Mouse (Mus musculus): ENCODE results near the gene Sik2. TPM values are rescaled to one million over a fixed set of nuclear protein-coding genes. Genes with fewer than 3 reads are reported as not detected.

Sik2 gene
- total and polyA plus RNA-seq, 3 experiments, result 7.5 to 12.1 TPM; not detected in 1

DNA sequence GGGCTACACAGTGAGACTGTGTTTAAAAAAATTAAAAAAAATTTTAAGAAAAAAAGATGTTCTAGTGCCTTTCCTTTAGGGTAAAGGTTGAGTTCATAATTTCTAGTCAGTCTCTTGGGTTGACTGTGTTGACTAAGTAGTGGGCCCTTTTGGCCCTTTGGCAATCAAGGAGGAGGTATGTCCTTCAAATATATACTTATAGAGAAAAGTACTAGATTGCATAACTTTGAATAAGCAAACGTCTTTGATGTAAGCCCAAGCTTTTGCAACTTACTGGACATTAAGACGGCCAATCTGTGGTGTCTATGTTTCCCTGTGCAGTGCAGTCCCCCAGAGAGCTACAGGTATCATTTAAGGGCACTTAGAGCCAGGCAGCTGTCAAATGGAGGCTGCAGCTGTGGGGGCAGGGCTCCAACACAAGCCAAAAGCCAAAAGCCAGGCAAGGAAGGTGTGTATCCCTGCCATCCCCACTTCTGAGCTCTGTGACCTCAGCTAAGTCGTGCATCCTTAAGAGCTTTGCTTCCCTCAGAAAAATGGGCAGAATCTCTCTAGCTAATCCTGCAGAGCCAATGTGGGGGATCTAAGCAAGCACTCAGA is 118.3 kb downstream of the Sik2 start:
- no peaks in the 10 kb centered on the region for H3K4me1 ChIP-seq (ENCODE audit: control insufficient read depth in 1 of 2, insufficient read depth in 2 of 2, low read length in 2 of 2)
- H3K27me3 ChIP-seq (ENCODE audit: control insufficient read depth in 1 of 2, insufficient read depth in 2 of 2, low read length in 2 of 2), result no peaks in the 10 kb centered on the region
- no peak overlapping the region for H3K4me3 ChIP-seq (ENCODE audit: control insufficient read depth in 1 of 2, insufficient read depth in 1 of 2, low read depth in 2 of 2, low read length in 2 of 2)
- H3K79me2 ChIP-seq (ENCODE audit: control insufficient read depth, insufficient read depth, low read length, poor library complexity), result no peaks in the 10 kb centered on the region
- peaks cover 0 to 4% of the 10 kb centered on the region in 2 experiments; a peak in 2 of 4 replicates for H3K36me3 ChIP-seq (ENCODE audit: control insufficient read depth in 1 of 2, insufficient read depth in 2 of 2, low read length in 2 of 2)
- no peak for TF ChIP-seq RCOR1 (IDR thresholded peaks at IDR 0.05; ENCODE audit: low read depth, low read length)
- no peak for TF ChIP-seq POLR2AphosphoS5 (IDR thresholded peaks at IDR 0.05; ENCODE audit: borderline replicate concordance, low read depth, low read length)
- TF ChIP-seq ZMIZ1 (IDR thresholded peaks at IDR 0.05; ENCODE audit: low read depth, low read length), result no peak
- no peak for TF ChIP-seq RAD21 (IDR thresholded peaks at IDR 0.05; ENCODE audit: low read depth, low read length)
- TF ChIP-seq GATA1 (IDR thresholded peaks at IDR 0.05; ENCODE audit: low read depth, low read length), result no peak
- TF ChIP-seq SMC3 (IDR thresholded peaks at IDR 0.05; ENCODE audit: low read depth, low read length), result no peak
- no peak for TF ChIP-seq TCF12 (IDR thresholded peaks at IDR 0.05; ENCODE audit: low read depth, low read length)
- no peaks in the 10 kb centered on the region for H3K9me3 ChIP-seq (replicated peaks; ENCODE audit: insufficient read depth, low read length)
- no peak overlapping the region for H3K9ac ChIP-seq (ENCODE audit: control insufficient read depth, low read depth, low read length, poor library complexity, severe bottlenecking)
- DNase-seq (ENCODE audit: low read depth, low spot score), result no peak
- no peak overlapping the region for H3K27ac ChIP-seq (ENCODE audit: control insufficient read depth, low read depth, low read length)

DNA sequence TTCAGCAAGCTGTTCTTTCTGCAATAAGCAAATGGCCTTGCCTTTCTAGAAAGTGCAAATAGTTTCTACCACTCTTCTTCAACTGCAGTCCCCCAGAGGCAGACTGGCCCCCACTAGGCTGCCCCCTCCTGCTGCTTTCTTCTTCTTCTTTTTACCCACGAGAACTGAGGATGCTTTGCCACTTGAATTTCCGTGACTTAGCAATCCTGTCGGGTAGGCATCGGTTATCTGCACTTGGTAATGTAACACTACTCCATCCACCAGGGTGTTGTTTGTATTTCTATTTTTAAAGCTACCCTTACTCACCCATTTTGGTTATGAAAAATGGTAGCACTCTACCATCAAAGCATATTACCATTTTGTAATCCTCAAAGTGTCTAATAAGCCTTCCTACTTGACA is 118.9 kb downstream of the Sik2 start:
- TF ChIP-seq POLR2AphosphoS5 (IDR thresholded peaks at IDR 0.05; ENCODE audit: borderline replicate concordance, low read depth, low read length), result no peak
- TF ChIP-seq MXI1 (IDR thresholded peaks at IDR 0.05; ENCODE audit: low read depth, low read length), result no peak
- no peak for TF ChIP-seq MYB (IDR thresholded peaks at IDR 0.05; ENCODE audit: low read depth, low read length)
- TF ChIP-seq UBTF (IDR thresholded peaks at IDR 0.05; ENCODE audit: borderline replicate concordance, insufficient read depth, low read depth, low read length), result no peak
- no peak for TF ChIP-seq SIN3A (IDR thresholded peaks at IDR 0.05; ENCODE audit: low read length)
- no peak for TF ChIP-seq EP300 (IDR thresholded peaks at IDR 0.05; ENCODE audit: low read depth in 1 of 2, low read length in 2 of 2)
- no peak for TF ChIP-seq MAX (IDR thresholded peaks at IDR 0.05; ENCODE audit: low read length)
- TF ChIP-seq CTCF (IDR thresholded peaks at IDR 0.05 in 2 of 3, conservative IDR thresholded peaks at IDR 0.05 in 1 of 3; ENCODE audit: control insufficient read depth in 1 of 3, insufficient read depth in 1 of 3, low read depth in 2 of 3, low read length in 3 of 3, poor library complexity in 1 of 3, severe bottlenecking in 1 of 3), result no peak
- no peak for TF ChIP-seq USF2 (IDR thresholded peaks at IDR 0.05; ENCODE audit: borderline replicate concordance in 1 of 2, insufficient read depth in 1 of 2, low read depth in 1 of 2, low read length in 2 of 2)
- no peak for TF ChIP-seq POLR2A (IDR thresholded peaks at IDR 0.05; ENCODE audit: control insufficient read depth in 1 of 2, insufficient read depth in 1 of 2, low read depth in 1 of 2, low read length in 2 of 2, poor library complexity in 1 of 2)
- Histone ChIP-seq H3K4me1 (ENCODE audit: control insufficient read depth in 1 of 2, insufficient read depth in 2 of 2, low read length in 2 of 2) (no peaks in the 10 kb centered on the region), H3K79me2 (ENCODE audit: control insufficient read depth, insufficient read depth, low read length, poor library complexity) (no peaks in the 10 kb centered on the region), H3K4me3 (ENCODE audit: control insufficient read depth in 1 of 2, insufficient read depth in 1 of 2, low read depth in 2 of 2, low read length in 2 of 2) (no peak overlapping the region), H3K27me3 (ENCODE audit: control insufficient read depth in 1 of 2, insufficient read depth in 2 of 2, low read length in 2 of 2) (no peaks in the 10 kb centered on the region), H3K27ac (ENCODE audit: control insufficient read depth, low read depth, low read length) (no peak overlapping the region), H3K9me3 (replicated peaks; ENCODE audit: insufficient read depth, low read length) (no peaks in the 10 kb centered on the region), H3K36me3 (ENCODE audit: control insufficient read depth in 1 of 2, insufficient read depth in 2 of 2, low read length in 2 of 2) (peaks cover 0 to 4% of the 10 kb centered on the region in 2 experiments; a peak in 2 of 4 replicates), H3K9ac (ENCODE audit: control insufficient read depth, low read depth, low read length, poor library complexity, severe bottlenecking) (no peak overlapping the region)
- DNase-seq (ENCODE audit: low read depth, low spot score), result no peak

All from MEL (cell line).